Comparison of ENCODE assay signal across 23 mouse cellular contexts in the genomic region with DNA sequence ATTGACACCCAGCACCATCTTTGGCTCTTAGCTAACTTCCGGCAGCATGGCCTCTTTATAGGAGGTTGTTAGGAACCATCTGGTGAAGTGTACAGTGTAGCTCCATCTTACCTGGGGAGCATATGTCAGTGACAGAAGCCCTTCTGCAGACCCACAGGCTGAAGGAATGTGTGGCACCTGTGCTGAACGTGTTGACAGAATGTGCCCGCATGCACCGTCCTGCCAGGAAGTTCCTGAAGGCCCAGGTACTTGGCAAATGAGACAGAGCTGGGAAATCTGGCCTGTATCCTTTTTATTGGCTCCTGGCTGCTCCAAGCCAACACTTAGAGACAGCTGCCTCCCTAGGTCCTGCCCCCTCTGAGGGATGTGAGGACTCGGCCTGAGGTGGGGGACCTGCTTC. TPM values are rescaled to one million over a fixed set of nuclear protein-coding genes. Genes with fewer than 3 reads are reported as not detected.
"Had no signal": no experiment of that assay in that cellular context is flagged by ENCODE, and none has a peak within 500 bp of the region (broad histone marks: within the 10 kb centered on the region; RNA-seq: fewer than 3 reads in every experiment).

No protein-coding gene starts in this region.

- H3K9ac ChIP-seq: lung, embryonic 14.5 days; stomach, embryonic 15.5 days had no signal

- H3K27ac ChIP-seq: midbrain, embryonic 10.5 days; neural tube, embryonic 12.5 days; stomach, embryonic 15.5 days; stomach, postnatal 0 days had no signal

- DNase-seq: lung, adult 18-20 months; lung, embryonic 14.5 days; lung, postnatal 10 days; lung, postnatal 4 days; midbrain, embryonic 14.5 days; right cerebral cortex, postnatal 14 days; thymus, adult 2 months; thymus, postnatal 25 days; thymus, postnatal 4 days had no signal

- H3K9me3 ChIP-seq: midbrain, embryonic 10.5 days; neural tube, embryonic 12.5 days; stomach, embryonic 15.5 days had no signal

- H3K27me3 ChIP-seq: neural tube, embryonic 12.5 days; stomach, embryonic 15.5 days had no signal

- H3K4me3 ChIP-seq: midbrain, embryonic 10.5 days; neural tube, embryonic 12.5 days; stomach, embryonic 15.5 days had no signal

- ATAC-seq: midbrain, embryonic 16.5 days had no signal

- H3K4me2 ChIP-seq: lung, embryonic 14.5 days; neural tube, embryonic 12.5 days; stomach, embryonic 15.5 days had no signal

RNA-seq across cellular contexts. Expression of a gene that starts 4.6 kb away (rescaled TPM):
- total RNA-seq: megakaryocyte, adult 5-6 weeks; neutrophil, adult 5-6 weeks had no signal
- polyA plus RNA-seq: liver, embryonic 16.5 days; lung, embryonic 14.5 days; lung, embryonic 16.5 days; midbrain, embryonic 10.5 days; midbrain, embryonic 14.5 days; neural tube, embryonic 12.5 days; spleen, adult 2 months; stomach, embryonic 15.5 days; stomach, postnatal 0 days; testis, adult 2 months; thymus, adult 2 months; urinary bladder, adult 2 months had no signal

RNA-seq across cellular contexts. Expression of a gene that starts 13.1 kb away (rescaled TPM):
- total RNA-seq: megakaryocyte, adult 5-6 weeks; megakaryocyte-erythroid progenitor cell, adult 5-6 weeks; neutrophil, adult 5-6 weeks had no signal
- polyA plus RNA-seq: liver, embryonic 16.5 days; lung, embryonic 14.5 days; lung, embryonic 16.5 days; midbrain, embryonic 10.5 days; midbrain, embryonic 14.5 days; midbrain, embryonic 16.5 days; neural tube, embryonic 12.5 days; spleen, adult 2 months; stomach, embryonic 15.5 days; stomach, postnatal 0 days; thymus, adult 2 months; urinary bladder, adult 2 months had no signal

RNA-seq across cellular contexts. Expression of a gene that starts 15.4 kb away (rescaled TPM):
- total RNA-seq: megakaryocyte, adult 5-6 weeks; megakaryocyte-erythroid progenitor cell, adult 5-6 weeks; neutrophil, adult 5-6 weeks had no signal
- polyA plus RNA-seq: liver, embryonic 16.5 days; lung, embryonic 14.5 days; midbrain, embryonic 10.5 days; midbrain, embryonic 14.5 days; midbrain, embryonic 16.5 days; neural tube, embryonic 12.5 days; neural tube, embryonic 14.5 days; stomach, embryonic 15.5 days; stomach, postnatal 0 days; testis, adult 2 months; urinary bladder, adult 2 months had no signal
